Mouse (Mus musculus) spleen, adult 2 months (tissue): Measurements from ENCODE around the gene Gpr150.

Experiments used
- CTCF ChIP-seq: fragments of 200-500 bp; IDR thresholded peaks from 2 replicates; pipeline ENCODE4 v1.5.1; 2011; ENCODE audit warnings: mild to moderate bottlenecking, inconsistent platforms; ENCODE audit not compliant: insufficient read depth, insufficient read length, insufficient replicate concordance; ENCODE audit errors: extremely low read depth
- POLR2A ChIP-seq: fragments of 200-500 bp; IDR thresholded peaks from 2 replicates; pipeline ENCODE4 v1.6.1; 2011; ENCODE audit warnings: low read depth, low read length, inconsistent platforms

- TF ChIP-seq CTCF (no peak), POLR2A (no peak)
These were observed 2.8 kb upstream of the Gpr150 start for GRCm38 (mm10) chr13:76059591-76059990.
